Comparison of ENCODE assay signal across 8 mouse cellular contexts in genomic region chr19:5911430-5912102, GRCm38 (mm10). TPM values are rescaled to one million over a fixed set of nuclear protein-coding genes. Genes with fewer than 3 reads are reported as not detected.
A peak's percentile ranks its signal among the peaks of the same experiment; 100 is the strongest.
DNase-seq lines count a peak whose midpoint lies in the region; ATAC-seq lines count a peak whose summit lies in the region.

No protein-coding gene starts in this region.

- H3K36me3 ChIP-seq in lung, embryonic 15.5 days: peaks cover 16% of the 10 kb centered on the region
- H3K36me3 ChIP-seq in intestine, embryonic 15.5 days: peaks cover 4% of the 10 kb centered on the region; the same call in 1 of the 2 replicates
- peaks cover 5% of the 10 kb centered on the region for H3K36me3 ChIP-seq in neural tube, embryonic 14.5 days (ENCODE audit: control insufficient read depth, insufficient read depth, low read length)

- no peaks in the 10 kb centered on the region for H3K9me3 ChIP-seq in lung, embryonic 15.5 days
- H3K9me3 ChIP-seq in intestine, embryonic 15.5 days: no peaks in the 10 kb centered on the region
- no peaks in the 10 kb centered on the region for H3K9me3 ChIP-seq in neural tube, embryonic 14.5 days (ENCODE audit: control insufficient read depth, low read length)

- no peaks in the 10 kb centered on the region for H3K27me3 ChIP-seq in lung, embryonic 15.5 days
- no peaks in the 10 kb centered on the region for H3K27me3 ChIP-seq in intestine, embryonic 15.5 days (replicated peaks)
- no peaks in the 10 kb centered on the region for H3K27me3 ChIP-seq in neural tube, embryonic 14.5 days (ENCODE audit: control insufficient read depth, insufficient read depth, low read length)

- no peak for ATAC-seq in lung, embryonic 15.5 days (ENCODE audit: borderline replicate concordance, extremely low read depth, low FRiP score, low TSS enrichment)
- 0 out of 2 replicates have a peak, but pooled peaks have one; percentile 15 for ATAC-seq in common myeloid progenitor, adult 5-6 weeks (replicated peaks; ENCODE audit: low read depth, poor library complexity, severe bottlenecking)
- ATAC-seq in intestine, embryonic 15.5 days: no peak
- no peak for ATAC-seq in neural tube, embryonic 14.5 days (ENCODE audit: low read depth)

- 3% methylated on average over 14 of the region's 14 CpGs for WGBS in lung, embryonic 15.5 days
- 5% methylated on average over 14 of the region's 14 CpGs for WGBS in intestine, embryonic 15.5 days
- WGBS in neural tube, embryonic 14.5 days: 4% methylated on average over 14 of the region's 14 CpGs

- peak overlapping the region; percentile 64 for H3K4me2 ChIP-seq in lung, embryonic 15.5 days
- H3K4me2 ChIP-seq in intestine, embryonic 15.5 days (replicated peaks): peak overlapping the region; percentile 76
- peak overlapping the region; percentile 86 for H3K4me2 ChIP-seq in neural tube, embryonic 14.5 days (ENCODE audit: low read depth, low read length)

- peaks cover 28% of the 10 kb centered on the region for H3K4me1 ChIP-seq in lung, embryonic 15.5 days
- peaks cover 23% of the 10 kb centered on the region for H3K4me1 ChIP-seq in intestine, embryonic 15.5 days (replicated peaks)
- peaks cover 31% of the 10 kb centered on the region for H3K4me1 ChIP-seq in neural tube, embryonic 14.5 days (ENCODE audit: control insufficient read depth, insufficient read depth, low read length)

- DNase-seq in lung, postnatal 14 days: no peak
- no peak for DNase-seq in frontal cortex, adult 2 months (ENCODE audit: extremely low spot score in 1 of 2, low spot score in 1 of 2)
- no peak for DNase-seq in layer of hippocampus, adult 11-12 months (ENCODE audit: low spot score)
- no peak for DNase-seq in frontal cortex, postnatal 25 days (ENCODE audit: low spot score in 2 of 2)

- peak overlapping the region; percentile 90 for H3K4me3 ChIP-seq in lung, embryonic 15.5 days
- peak overlapping the region; percentile 97 for H3K4me3 ChIP-seq in intestine, embryonic 15.5 days (replicated peaks)
- H3K4me3 ChIP-seq in neural tube, embryonic 14.5 days (ENCODE audit: low read depth, low read length): peak overlapping the region; percentile 93

- H3K9ac ChIP-seq in lung, embryonic 15.5 days: peak overlapping the region; percentile 99
- H3K9ac ChIP-seq in intestine, embryonic 15.5 days: peak overlapping the region; percentile 97
- peak overlapping the region; percentile 81 for H3K9ac ChIP-seq in neural tube, embryonic 14.5 days (replicated peaks; ENCODE audit: low read depth, low read length)

- peak overlapping the region; percentile 84 for H3K27ac ChIP-seq in lung, embryonic 15.5 days
- H3K27ac ChIP-seq in intestine, embryonic 15.5 days: peak overlapping the region; percentile 81
- peak overlapping the region; percentile 82 for H3K27ac ChIP-seq in neural tube, embryonic 14.5 days (ENCODE audit: low read depth, low read length)

RNA-seq across cellular contexts. Expression of gene Dpf2, which starts 1.2 kb away (rescaled TPM):
- 142 and 147 TPM in 2 replicates for polyA plus RNA-seq in lung, embryonic 15.5 days (2015; fragmentation: Nextera tagmentation; extraction: Ambion mirVana)
- 87.4 and 131 TPM in 2 replicates for total RNA-seq in common myeloid progenitor, adult 5-6 weeks (2017)
- 109 and 118 TPM in 2 replicates for polyA plus RNA-seq in intestine, embryonic 15.5 days (2015; fragmentation: Nextera tagmentation; extraction: Ambion mirVana)
- 85.3 and 102 TPM in 2 replicates for polyA plus RNA-seq in neural tube, embryonic 14.5 days (2014; fragmentation: Nextera tagmentation; extraction: Ambion mirVana)
- 106 and 118 TPM in 2 replicates for polyA plus RNA-seq in frontal cortex, adult 2 months (2012; rRNA removed)

RNA-seq across cellular contexts. Expression of gene Cdc42ep2, which starts 13.1 kb away (rescaled TPM):
- 12.0 and 14.1 TPM in 2 replicates for polyA plus RNA-seq in lung, embryonic 15.5 days (2015; fragmentation: Nextera tagmentation; extraction: Ambion mirVana)
- total RNA-seq in common myeloid progenitor, adult 5-6 weeks (2017): not detected in 2 replicates
- polyA plus RNA-seq in intestine, embryonic 15.5 days (2015; fragmentation: Nextera tagmentation; extraction: Ambion mirVana): 11.9 and 12.4 TPM in 2 replicates
- polyA plus RNA-seq in neural tube, embryonic 14.5 days (2014; fragmentation: Nextera tagmentation; extraction: Ambion mirVana): 16.7 and 17.4 TPM in 2 replicates
- polyA plus RNA-seq in frontal cortex, adult 2 months (2012; rRNA removed): 7.7 and 9.1 TPM in 2 replicates

RNA-seq across cellular contexts. Expression of gene Tigd3, which starts 17.6 kb away (rescaled TPM):
- 3.2 and 3.6 TPM in 2 replicates for polyA plus RNA-seq in lung, embryonic 15.5 days (2015; fragmentation: Nextera tagmentation; extraction: Ambion mirVana)
- 0.34 and 2.8 TPM in 2 replicates for total RNA-seq in common myeloid progenitor, adult 5-6 weeks (2017)
- polyA plus RNA-seq in intestine, embryonic 15.5 days (2015; fragmentation: Nextera tagmentation; extraction: Ambion mirVana): 1.9 and 2.7 TPM in 2 replicates
- polyA plus RNA-seq in neural tube, embryonic 14.5 days (2014; fragmentation: Nextera tagmentation; extraction: Ambion mirVana): 11.4 and 12.8 TPM in 2 replicates
- 4.6 and 4.9 TPM in 2 replicates for polyA plus RNA-seq in frontal cortex, adult 2 months (2012; rRNA removed)

RNA-seq across cellular contexts. Expression of gene Slc25a45, which starts 34.0 kb away (rescaled TPM):
- 4.2 and 5.6 TPM in 2 replicates for polyA plus RNA-seq in lung, embryonic 15.5 days (2015; fragmentation: Nextera tagmentation; extraction: Ambion mirVana)
- total RNA-seq in common myeloid progenitor, adult 5-6 weeks (2017): 34.0 and 41.0 TPM in 2 replicates
- polyA plus RNA-seq in intestine, embryonic 15.5 days (2015; fragmentation: Nextera tagmentation; extraction: Ambion mirVana): 3.5 and 4.2 TPM in 2 replicates
- polyA plus RNA-seq in neural tube, embryonic 14.5 days (2014; fragmentation: Nextera tagmentation; extraction: Ambion mirVana): 0.59 and 1.3 TPM in 2 replicates
- 7.8 and 8.7 TPM in 2 replicates for polyA plus RNA-seq in frontal cortex, adult 2 months (2012; rRNA removed)

RNA-seq across cellular contexts. Expression of gene Frmd8, which starts 36.5 kb away (rescaled TPM):
- 50.7 and 53.0 TPM in 2 replicates for polyA plus RNA-seq in lung, embryonic 15.5 days (2015; fragmentation: Nextera tagmentation; extraction: Ambion mirVana)
- total RNA-seq in common myeloid progenitor, adult 5-6 weeks (2017): 21.1 and 26.8 TPM in 2 replicates
- polyA plus RNA-seq in intestine, embryonic 15.5 days (2015; fragmentation: Nextera tagmentation; extraction: Ambion mirVana): 26.9 and 28.0 TPM in 2 replicates
- polyA plus RNA-seq in neural tube, embryonic 14.5 days (2014; fragmentation: Nextera tagmentation; extraction: Ambion mirVana): 9.4 and 12.7 TPM in 2 replicates
- 13.1 and 15.6 TPM in 2 replicates for polyA plus RNA-seq in frontal cortex, adult 2 months (2012; rRNA removed)
